Mouse (Mus musculus): ENCODE results near the gene Ctsa.

- TF ChIP-seq GATA1 (IDR thresholded peaks at IDR 0.05; ENCODE audit: low read length) (no peak), TAL1 (IDR thresholded peaks at IDR 0.05; ENCODE audit: low read length) (no peak; the same call in 2 of the 3 replicates)
Observed at GRCm38 (mm10) chr2:164803201-164803920, 29.3 kb upstream of the Ctsa start.

Measured in erythroblast, embryonic 14.5 days (primary cell).